10 mouse cellular contexts compared by ENCODE assay signal in the genomic region with DNA sequence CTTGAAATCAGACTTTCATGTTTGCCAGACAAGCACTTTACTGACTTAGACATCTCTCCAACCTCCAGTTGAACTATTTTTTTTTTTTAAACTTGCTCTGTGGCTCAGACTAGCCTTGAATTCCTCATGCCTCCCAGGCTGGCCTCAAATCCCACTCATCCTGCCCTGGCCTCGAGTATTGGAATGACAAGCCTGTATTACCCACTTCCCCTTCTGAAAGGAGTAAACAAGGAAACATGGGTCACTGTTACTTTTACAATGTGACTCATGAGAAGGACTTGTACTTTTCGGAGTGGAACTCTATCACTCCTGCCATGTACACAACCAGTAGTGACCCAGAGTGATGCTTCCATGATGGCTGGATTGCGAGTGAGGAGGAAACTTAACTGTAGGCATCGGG.
"Had no signal": no experiment of that assay in that cellular context is flagged by ENCODE, and none has a peak within 500 bp of the region (broad histone marks: within the 10 kb centered on the region; RNA-seq: fewer than 3 reads in every experiment).

No protein-coding gene starts in this region.

- ATAC-seq: intestine, embryonic 16.5 days; midbrain, embryonic 15.5 days had no signal

- DNase-seq: kidney, postnatal 14 days; thymus, adult 18-20 months; thymus, postnatal 14 days had no signal

- H3K9me3 ChIP-seq: kidney, embryonic 15.5 days; midbrain, embryonic 15.5 days; neural tube, embryonic 12.5 days had no signal

- H3K36me3 ChIP-seq: kidney, embryonic 15.5 days; midbrain, embryonic 15.5 days; neural tube, embryonic 12.5 days had no signal

- H3K9ac ChIP-seq: kidney, embryonic 15.5 days; midbrain, embryonic 15.5 days; neural tube, embryonic 12.5 days had no signal

- H3K27ac ChIP-seq: kidney, embryonic 15.5 days; midbrain, embryonic 15.5 days; neural tube, embryonic 12.5 days; stomach, postnatal 0 days had no signal

- H3K4me2 ChIP-seq: kidney, embryonic 15.5 days; liver, embryonic 11.5 days; midbrain, embryonic 11.5 days; midbrain, embryonic 15.5 days; neural tube, embryonic 12.5 days had no signal

- H3K27me3 ChIP-seq: midbrain, embryonic 15.5 days; neural tube, embryonic 12.5 days had no signal

- H3K4me3 ChIP-seq: kidney, embryonic 15.5 days; midbrain, embryonic 15.5 days; neural tube, embryonic 12.5 days had no signal
